Mouse (Mus musculus) cerebellum, adult 11-12 months (tissue): ENCODE measurements at regions not wholly inside any gene's neighbourhood (a gene's known extent, or its start where the extent isn't known, plus 50 kb on each side); places are given as distances from the start of the nearest gene placed in this dataset.
"Not testable (repeated sequence)": the region's sequence is repeated elsewhere in the genome, so short reads cannot be mapped to it uniquely, and the experiment has no call there.

Experiments used
- DNase-seq: peaks from one replicate; pipeline ENCODE4 v3.0.0; 2022

GRCm38 (mm10) chr3:81750164-81750563, 182.2 kb upstream of the Ctso start:
- DNase-seq, result no peak

DNA sequence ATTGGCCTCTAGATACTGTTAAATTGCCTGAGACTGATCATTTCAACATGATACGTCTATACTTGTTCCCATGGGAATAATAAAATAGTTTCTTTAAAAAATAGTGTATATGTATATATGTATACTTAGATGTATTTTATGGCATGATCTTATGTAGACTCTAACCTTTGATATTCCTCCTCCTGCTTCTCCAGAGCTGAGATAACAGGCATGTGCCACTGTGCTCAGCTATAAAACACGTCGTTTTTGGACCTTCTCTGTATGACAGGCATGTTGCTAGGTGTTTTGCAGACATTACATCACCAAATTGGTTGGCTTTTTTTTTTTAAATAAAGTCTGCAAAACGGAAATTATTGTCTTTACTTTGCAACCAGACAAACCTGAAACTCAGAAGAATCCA, 179.4 kb upstream of the Ctso start:
- no peak for DNase-seq

DNA sequence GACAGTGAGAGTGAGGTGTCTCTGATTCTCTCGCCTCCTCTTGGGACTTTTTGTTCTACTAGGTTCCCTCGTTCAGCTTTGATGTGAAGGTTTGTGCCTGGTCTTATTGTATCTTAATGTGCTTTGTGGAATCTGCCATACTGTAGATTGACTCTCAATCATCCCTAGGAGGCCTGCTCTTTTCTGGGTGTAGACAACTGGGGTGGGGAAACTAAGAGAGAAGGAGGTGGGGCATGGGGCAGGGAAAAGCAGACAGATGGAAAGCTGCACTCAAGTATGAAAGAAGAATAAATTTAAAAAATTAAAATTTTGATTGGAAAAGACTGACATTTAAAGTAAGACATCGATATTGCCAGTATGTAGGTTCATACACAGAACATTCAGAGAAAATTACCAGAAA, 172.0 kb upstream of the Ctso start:
- DNase-seq, result no peak

GRCm38 (mm10) chr3:81760914-81761313, 171.5 kb upstream of the Ctso start:
- no peak for DNase-seq

DNA sequence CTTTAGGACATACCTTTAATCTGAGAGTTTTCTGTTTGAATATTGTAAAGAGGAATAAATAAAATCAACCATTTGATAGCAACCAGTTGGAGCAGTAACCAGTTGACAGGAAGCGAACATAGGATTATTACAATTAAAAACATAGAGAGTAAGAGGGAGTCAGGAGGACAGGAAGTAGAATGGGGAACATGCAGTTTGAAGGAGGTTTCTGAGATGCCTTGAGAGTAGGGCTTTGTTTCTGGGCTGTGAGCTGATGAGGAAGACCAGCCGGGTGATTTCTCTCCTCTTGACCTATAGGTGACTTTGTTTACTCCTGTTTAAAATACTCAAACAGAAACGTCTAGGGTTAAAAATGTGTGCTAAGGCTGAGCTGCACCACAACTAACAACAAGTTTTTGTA, 160.6 kb upstream of the Ctso start:
- no peak for DNase-seq

DNA sequence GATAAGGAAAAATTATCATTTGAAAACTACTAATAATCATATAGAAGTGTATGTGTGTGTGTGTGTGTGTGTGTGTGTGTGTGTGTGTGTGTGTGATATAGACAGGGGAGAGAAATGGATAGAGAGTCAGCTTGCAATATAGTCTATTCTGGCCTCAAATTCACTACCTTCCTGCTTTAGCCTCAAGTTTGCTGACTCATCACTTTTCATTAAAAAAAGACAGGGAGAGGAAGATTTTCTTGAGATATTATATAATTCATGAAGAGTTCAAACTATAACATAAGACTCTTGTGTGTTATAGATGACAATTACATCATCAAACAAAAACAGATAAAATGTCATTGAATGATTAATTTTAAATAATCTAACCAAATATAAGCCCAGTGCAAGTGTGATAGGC, 159.4 kb upstream of the Ctso start:
- DNase-seq, result no peak

DNA sequence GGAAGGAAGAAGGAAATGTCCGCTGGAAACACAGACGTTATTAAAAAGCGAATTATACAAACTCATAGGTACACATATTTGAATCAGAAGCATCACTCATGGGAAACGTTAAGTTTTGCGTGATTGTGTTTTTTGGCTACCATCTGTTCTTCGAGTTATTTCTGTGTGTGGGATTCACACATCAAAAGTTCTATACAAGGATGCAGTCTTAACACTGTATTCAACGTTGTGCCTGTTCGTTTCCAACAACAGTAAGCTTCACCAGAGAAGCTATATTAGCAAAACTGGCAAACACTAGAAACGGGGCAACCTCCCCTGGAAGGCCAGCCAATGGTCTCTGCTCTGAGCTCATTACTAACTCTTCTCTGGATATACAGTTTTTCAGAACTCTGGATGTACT, 150.3 kb upstream of the Ctso start:
- DNase-seq, result no peak

GRCm38 (mm10) chr3:81782921-81783541, 149.4 kb upstream of the Ctso start:
- peak; percentile 4 for DNase-seq

DNA sequence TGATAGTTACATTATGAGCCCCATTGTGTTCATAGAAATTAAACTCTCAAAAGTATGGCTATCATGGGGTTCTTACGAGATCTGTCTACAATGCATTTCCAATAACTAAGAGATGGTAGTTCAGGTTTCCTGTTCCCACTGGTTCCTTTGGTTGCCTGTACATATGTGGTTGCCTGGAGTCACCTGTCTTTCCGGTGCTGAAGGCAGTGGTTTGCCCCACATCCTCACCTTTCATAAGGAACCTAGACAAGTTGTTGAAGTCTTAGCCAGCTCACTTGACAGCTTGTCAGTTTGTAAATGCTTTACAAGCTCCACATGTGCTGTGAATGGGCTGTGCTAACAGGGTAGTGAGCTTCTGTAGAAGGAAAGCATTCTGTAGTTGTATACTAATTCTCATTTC, 143.5 kb upstream of the Ctso start:
- no peak for DNase-seq

DNA sequence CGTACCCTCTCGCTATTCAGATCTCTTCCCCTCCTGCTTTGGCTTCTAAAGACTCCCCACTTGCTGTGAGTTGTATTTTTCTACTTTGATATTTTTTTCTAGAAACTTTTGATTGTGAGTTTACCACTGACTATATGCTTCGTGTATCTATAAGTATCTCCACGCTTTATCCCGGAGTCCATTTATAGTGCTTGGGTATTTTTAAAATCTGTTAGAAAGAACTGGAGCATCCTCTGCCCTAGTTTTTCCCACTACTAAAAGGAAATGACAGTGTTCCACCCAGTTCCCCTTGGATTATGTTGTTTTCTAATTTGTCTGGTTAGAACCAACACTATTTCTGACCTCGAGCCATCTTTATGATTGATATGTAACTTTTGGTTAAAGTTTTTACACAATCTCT, 142.7 kb upstream of the Ctso start:
- DNase-seq, result no peak

- no peak for DNase-seq
Observed at GRCm38 (mm10) chr3:81802096-81802495, 130.3 kb upstream of the Ctso start.

DNA sequence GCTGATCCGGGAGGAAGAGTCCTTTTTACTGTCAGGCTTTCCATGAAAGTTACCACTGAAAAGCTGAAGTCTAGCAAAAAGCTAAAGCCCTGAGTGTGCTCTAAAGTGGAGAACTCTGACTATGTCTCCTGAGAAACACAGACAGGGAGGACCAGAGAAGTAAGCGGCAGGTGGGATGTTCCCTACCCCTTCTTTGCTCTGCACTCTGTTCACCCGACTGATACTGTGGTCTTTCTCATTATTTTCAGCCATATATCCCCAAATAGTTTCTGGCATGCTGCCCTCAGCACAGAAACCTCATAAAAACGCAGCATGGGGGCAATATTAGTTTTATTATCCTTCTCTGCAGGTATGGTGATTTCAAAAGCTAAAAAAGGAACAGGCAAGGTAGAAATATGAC, 126.7 kb upstream of the Ctso start:
- DNase-seq, result no peak

DNA sequence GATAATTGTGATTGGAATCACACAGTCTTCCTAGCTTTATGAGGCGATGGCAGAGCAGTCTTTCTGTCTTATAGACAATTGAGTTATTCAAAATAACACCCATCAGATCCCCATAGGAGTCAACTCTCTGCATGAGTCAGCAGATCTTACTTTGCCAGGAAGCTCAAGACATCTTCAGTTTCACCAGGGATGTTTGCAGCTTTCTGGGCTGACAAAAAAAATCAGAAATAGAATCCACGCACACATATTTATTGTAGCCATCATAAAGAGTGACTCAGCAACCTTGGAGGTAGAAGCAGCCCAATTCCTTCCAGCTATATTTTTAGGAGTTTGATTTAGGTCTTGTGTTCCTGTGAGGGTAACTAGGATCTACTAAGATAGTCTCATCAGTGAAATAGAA, 122.8 kb upstream of the Ctso start:
- DNase-seq, result no peak

GRCm38 (mm10) chr3:81820304-81820703, 112.1 kb upstream of the Ctso start:
- no peak for DNase-seq

DNA sequence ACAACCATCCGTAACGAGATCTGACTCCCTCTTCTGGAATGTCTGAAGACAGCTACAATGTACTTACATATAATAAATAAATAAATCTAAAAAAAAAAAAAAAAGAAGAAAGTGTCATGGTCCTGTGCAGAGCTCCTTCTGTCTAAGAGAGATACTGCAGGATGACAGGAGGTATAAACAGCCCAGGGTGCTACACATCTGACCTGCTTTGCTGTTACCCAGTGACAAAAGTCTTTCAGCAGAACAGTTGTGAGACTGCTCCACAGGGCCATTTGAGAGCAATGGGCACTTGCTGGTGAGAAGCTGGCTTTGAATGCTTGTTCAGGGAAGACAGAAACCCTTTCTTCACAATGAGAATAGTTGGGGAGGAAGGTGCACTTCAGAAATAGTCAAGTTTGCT, 102.9 kb upstream of the Ctso start:
- DNase-seq, result no peak

DNA sequence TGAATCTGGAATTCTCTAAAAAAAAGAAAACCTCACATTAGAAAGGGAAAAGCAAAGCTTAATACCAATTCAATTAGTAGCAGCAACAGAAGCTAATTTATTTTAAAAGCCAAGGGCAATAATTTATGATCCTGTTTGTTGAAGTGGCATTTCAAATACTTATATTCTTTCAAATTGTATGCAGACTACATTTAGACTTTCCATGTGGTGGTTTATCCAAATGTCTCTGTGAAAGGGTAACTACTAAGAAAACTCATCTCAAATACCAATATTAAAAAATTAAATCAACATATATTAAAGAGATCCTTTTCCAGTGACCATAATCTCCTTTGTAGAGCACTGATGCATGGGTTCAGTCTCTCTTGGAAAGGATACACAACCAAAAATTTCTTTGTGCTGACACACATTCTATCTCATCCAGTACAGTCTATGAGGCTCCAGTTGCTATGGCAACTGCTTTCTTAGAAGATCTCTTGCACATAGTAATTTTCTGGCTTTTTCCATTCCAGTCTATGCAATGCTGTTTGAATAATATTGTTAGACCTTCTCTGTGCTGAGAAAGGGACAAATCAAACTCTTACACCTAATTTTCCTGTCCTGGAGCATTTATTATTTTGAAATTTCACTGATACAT, 102.3 kb upstream of the Ctso start:
- DNase-seq, result no peak

- DNase-seq, result no peak
Observed at GRCm38 (mm10) chr3:81835380-81836157, 96.8 kb upstream of the Ctso start.

GRCm38 (mm10) chr3:81836478-81836877, 95.9 kb upstream of the Ctso start:
- no peak for DNase-seq

- not testable (repeated sequence) for DNase-seq
Observed at GRCm38 (mm10) chr3:81838121-81838520, 94.3 kb upstream of the Ctso start.

DNA sequence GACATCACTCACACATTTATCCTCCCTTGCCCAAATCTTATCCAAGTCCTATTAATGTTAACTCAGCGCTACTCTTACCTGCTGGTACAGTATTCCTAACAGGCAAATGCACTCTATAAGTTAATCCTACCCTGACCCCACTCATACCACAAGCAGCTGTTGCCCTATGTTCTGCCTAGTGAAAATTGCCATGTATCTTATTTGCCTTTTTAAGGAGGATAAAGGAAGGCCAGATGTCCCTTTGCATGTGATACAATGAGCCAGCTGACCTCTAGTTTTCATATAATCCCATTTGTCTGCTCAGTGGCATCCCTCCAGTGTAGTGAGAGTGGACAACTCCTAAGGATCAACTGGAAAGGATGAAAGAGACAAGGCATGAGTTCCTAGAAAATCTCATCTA, 67.9 kb upstream of the Ctso start:
- DNase-seq, result no peak
